Mouse (Mus musculus) urinary bladder, postnatal 10 days (tissue): ENCODE measurements around the gene Acta2.
"Not testable (repeated sequence)": the region's sequence is repeated elsewhere in the genome, so short reads cannot be mapped to it uniquely, and the experiment has no call there.

Source experiments
- DNase-seq: peaks from one replicate; pipeline ENCODE4 v3.0.0; 2022; ENCODE audit warnings: low spot score

Acta2 gene

GRCm38 (mm10) chr19:34220732-34221380 lies 34.5 kb downstream of the Acta2 start:
- DNase-seq, result no peak

GRCm38 (mm10) chr19:34219260-34219968 lies 36.0 kb downstream of the Acta2 start:
- no peak for DNase-seq

- no peak for DNase-seq
Observed at GRCm38 (mm10) chr19:34217761-34218160, 37.6 kb downstream of the Acta2 start.

GRCm38 (mm10) chr19:34216956-34217355 lies 38.4 kb downstream of the Acta2 start:
- no peak for DNase-seq

- no peak for DNase-seq
Observed at GRCm38 (mm10) chr19:34214136-34214535, 41.3 kb downstream of the Acta2 start.

GRCm38 (mm10) chr19:34213251-34213645 lies 42.1 kb downstream of the Acta2 start:
- DNase-seq, result no peak

GRCm38 (mm10) chr19:34212489-34213250 lies 42.7 kb downstream of the Acta2 start:
- DNase-seq, result no peak

GRCm38 (mm10) chr19:34210841-34211240 lies 44.5 kb downstream of the Acta2 start:
- DNase-seq, result no peak

- DNase-seq, result no peak
Observed at GRCm38 (mm10) chr19:34209930-34210581, 45.3 kb downstream of the Acta2 start.

GRCm38 (mm10) chr19:34209031-34209430 lies 46.4 kb downstream of the Acta2 start:
- no peak for DNase-seq

- no peak for DNase-seq
Observed at GRCm38 (mm10) chr19:34206760-34207440, 48.5 kb downstream of the Acta2 start.

GRCm38 (mm10) chr19:34206128-34206527 lies 49.3 kb downstream of the Acta2 start:
- DNase-seq, result not testable (repeated sequence)

- no peak for DNase-seq
Observed at GRCm38 (mm10) chr19:34202668-34203067, 52.7 kb downstream of the Acta2 start.

GRCm38 (mm10) chr19:34199488-34199887 lies 55.9 kb downstream of the Acta2 start:
- DNase-seq, result no peak

- no peak for DNase-seq
Observed at GRCm38 (mm10) chr19:34198901-34199300, 56.5 kb downstream of the Acta2 start.

- no peak for DNase-seq
Observed at GRCm38 (mm10) chr19:34198066-34198465, 57.3 kb downstream of the Acta2 start.

- no peak for DNase-seq
Observed at GRCm38 (mm10) chr19:34195031-34195430, 60.4 kb downstream of the Acta2 start.

- DNase-seq, result no peak
Observed at GRCm38 (mm10) chr19:34194132-34194745, 61.2 kb downstream of the Acta2 start.

GRCm38 (mm10) chr19:34193683-34194082 lies 61.7 kb downstream of the Acta2 start:
- DNase-seq, result no peak

- DNase-seq, result no peak
Observed at GRCm38 (mm10) chr19:34193149-34193548, 62.2 kb downstream of the Acta2 start.
